Mouse (Mus musculus): Measurements from ENCODE around the gene Sertad3. TPM values are rescaled to one million over a fixed set of nuclear protein-coding genes. Genes with fewer than 3 reads are reported as not detected.

The Sertad3 gene
- 10.9 and 11.8 TPM in 2 replicates for polyA plus RNA-seq (2011; ENCODE audit: insufficient read depth, insufficient read length, low read depth, missing spikeins)

GRCm38 (mm10) chr7:27473156-27473834 lies at the start of gene Sertad3:
Gene Sertad3, plus strand, starts transcription at chr7:27473768.
- H3K27me3 ChIP-seq (ENCODE audit: control insufficient read depth, insufficient read depth, low read length, poor library complexity, severe bottlenecking): no peaks in the 10 kb centered on the region
- H3K27ac ChIP-seq (ENCODE audit: insufficient read depth, low read length): peak within 1 kb of the TSS; percentile 77
- H3K4me3 ChIP-seq (ENCODE audit: low read depth, low read length): peak within 1 kb of the TSS; percentile 82
- peak within 1 kb of the TSS; percentile 62 for H3K9ac ChIP-seq (ENCODE audit: low read depth, poor library complexity, severe bottlenecking)
- H3K4me1 ChIP-seq (ENCODE audit: control insufficient read depth, insufficient read depth, low read length): peaks cover 2% of the 10 kb centered on the region
- TF ChIP-seq POLR2A (IDR thresholded peaks at IDR 0.05; ENCODE audit: insufficient read depth, low read length) (peak; percentile 41), EP300 (IDR thresholded peaks at IDR 0.05; ENCODE audit: insufficient read depth, low read depth, low read length) (no peak)
- peaks cover 3% of the 10 kb centered on the region for H3K36me3 ChIP-seq (ENCODE audit: control insufficient read depth, insufficient read depth, low read length, poor library complexity, severe bottlenecking)
- no peaks in the 10 kb centered on the region for H3K9me3 ChIP-seq (replicated peaks; ENCODE audit: control insufficient read depth, insufficient read depth, low read length, poor library complexity, severe bottlenecking)

- no peak overlapping the region for H3K4me3 ChIP-seq (ENCODE audit: low read depth, low read length)
These were observed 46.2 kb upstream of the Sertad3 start for GRCm38 (mm10) chr7:27427387-27427786.

GRCm38 (mm10) chr7:27428002-27428401 lies 45.6 kb upstream of the Sertad3 start:
- H3K4me3 ChIP-seq (ENCODE audit: low read depth, low read length): no peak overlapping the region
- TF ChIP-seq CTCF (IDR thresholded peaks at IDR 0.05; ENCODE audit: low read depth, low read length) (no peak), EP300 (IDR thresholded peaks at IDR 0.05; ENCODE audit: insufficient read depth, low read depth, low read length) (no peak), POLR2A (IDR thresholded peaks at IDR 0.05; ENCODE audit: insufficient read depth, low read length) (no peak)
- H3K27ac ChIP-seq (ENCODE audit: insufficient read depth, low read length): no peak overlapping the region
- peaks cover 2% of the 10 kb centered on the region for H3K4me1 ChIP-seq (ENCODE audit: control insufficient read depth, insufficient read depth, low read length)
- no peak overlapping the region for H3K9ac ChIP-seq (ENCODE audit: low read depth, poor library complexity, severe bottlenecking)
- H3K9me3 ChIP-seq (replicated peaks; ENCODE audit: control insufficient read depth, insufficient read depth, low read length, poor library complexity, severe bottlenecking): peaks cover 6% of the 10 kb centered on the region
- no peaks in the 10 kb centered on the region for H3K36me3 ChIP-seq (ENCODE audit: control insufficient read depth, insufficient read depth, low read length, poor library complexity, severe bottlenecking)
- no peaks in the 10 kb centered on the region for H3K27me3 ChIP-seq (ENCODE audit: control insufficient read depth, insufficient read depth, low read length, poor library complexity, severe bottlenecking)

More at GRCm38 (mm10) chr7:27427387-27427786, 46.2 kb upstream of the Sertad3 start:
- H3K9ac ChIP-seq (ENCODE audit: low read depth, poor library complexity, severe bottlenecking): no peak overlapping the region
- H3K36me3 ChIP-seq (ENCODE audit: control insufficient read depth, insufficient read depth, low read length, poor library complexity, severe bottlenecking): no peaks in the 10 kb centered on the region
- H3K27ac ChIP-seq (ENCODE audit: insufficient read depth, low read length): no peak overlapping the region
- TF ChIP-seq EP300 (IDR thresholded peaks at IDR 0.05; ENCODE audit: insufficient read depth, low read depth, low read length) (no peak), POLR2A (IDR thresholded peaks at IDR 0.05; ENCODE audit: insufficient read depth, low read length) (no peak), CTCF (IDR thresholded peaks at IDR 0.05; ENCODE audit: low read depth, low read length) (no peak)
- H3K4me1 ChIP-seq (ENCODE audit: control insufficient read depth, insufficient read depth, low read length): peaks cover 2% of the 10 kb centered on the region
- no peaks in the 10 kb centered on the region for H3K27me3 ChIP-seq (ENCODE audit: control insufficient read depth, insufficient read depth, low read length, poor library complexity, severe bottlenecking)
- H3K9me3 ChIP-seq (replicated peaks; ENCODE audit: control insufficient read depth, insufficient read depth, low read length, poor library complexity, severe bottlenecking): peaks cover 6% of the 10 kb centered on the region

- no peak overlapping the region for H3K27ac ChIP-seq (ENCODE audit: insufficient read depth, low read length)
- peaks cover 2% of the 10 kb centered on the region for H3K4me1 ChIP-seq (ENCODE audit: control insufficient read depth, insufficient read depth, low read length)
- no peak overlapping the region for H3K4me3 ChIP-seq (ENCODE audit: low read depth, low read length)
- no peak overlapping the region for H3K9ac ChIP-seq (ENCODE audit: low read depth, poor library complexity, severe bottlenecking)
- no peak for TF ChIP-seq POLR2A (IDR thresholded peaks at IDR 0.05; ENCODE audit: insufficient read depth, low read length)
- TF ChIP-seq CTCF (IDR thresholded peaks at IDR 0.05; ENCODE audit: low read depth, low read length): no peak
- no peak for TF ChIP-seq EP300 (IDR thresholded peaks at IDR 0.05; ENCODE audit: insufficient read depth, low read depth, low read length)
- H3K36me3 ChIP-seq (ENCODE audit: control insufficient read depth, insufficient read depth, low read length, poor library complexity, severe bottlenecking): no peaks in the 10 kb centered on the region
- no peaks in the 10 kb centered on the region for H3K27me3 ChIP-seq (ENCODE audit: control insufficient read depth, insufficient read depth, low read length, poor library complexity, severe bottlenecking)
- peaks cover 6% of the 10 kb centered on the region for H3K9me3 ChIP-seq (replicated peaks; ENCODE audit: control insufficient read depth, insufficient read depth, low read length, poor library complexity, severe bottlenecking)
These were observed 44.4 kb upstream of the Sertad3 start for GRCm38 (mm10) chr7:27429135-27429534.

- Histone ChIP-seq H3K27me3 (ENCODE audit: control insufficient read depth, insufficient read depth, low read length, poor library complexity, severe bottlenecking) (no peaks in the 10 kb centered on the region), H3K36me3 (ENCODE audit: control insufficient read depth, insufficient read depth, low read length, poor library complexity, severe bottlenecking) (no peaks in the 10 kb centered on the region), H3K9me3 (replicated peaks; ENCODE audit: control insufficient read depth, insufficient read depth, low read length, poor library complexity, severe bottlenecking) (peaks cover 6% of the 10 kb centered on the region), H3K27ac (ENCODE audit: insufficient read depth, low read length) (peak overlapping the region; percentile 50), H3K4me3 (ENCODE audit: low read depth, low read length) (peak overlapping the region; percentile 78), H3K4me1 (ENCODE audit: control insufficient read depth, insufficient read depth, low read length) (peaks cover 2% of the 10 kb centered on the region), H3K9ac (ENCODE audit: low read depth, poor library complexity, severe bottlenecking) (no peak overlapping the region)
- no peak for TF ChIP-seq CTCF (IDR thresholded peaks at IDR 0.05; ENCODE audit: low read depth, low read length)
- TF ChIP-seq EP300 (IDR thresholded peaks at IDR 0.05; ENCODE audit: insufficient read depth, low read depth, low read length): no peak
- no peak for TF ChIP-seq POLR2A (IDR thresholded peaks at IDR 0.05; ENCODE audit: insufficient read depth, low read length)
These were observed 40.2 kb upstream of the Sertad3 start for GRCm38 (mm10) chr7:27433349-27433748.

- peak overlapping the region; percentile 60 for H3K27ac ChIP-seq (ENCODE audit: insufficient read depth, low read length)
- peaks cover 2% of the 10 kb centered on the region for H3K4me1 ChIP-seq (ENCODE audit: control insufficient read depth, insufficient read depth, low read length)
- TF ChIP-seq CTCF (IDR thresholded peaks at IDR 0.05; ENCODE audit: low read depth, low read length) (no peak), EP300 (IDR thresholded peaks at IDR 0.05; ENCODE audit: insufficient read depth, low read depth, low read length) (no peak), POLR2A (IDR thresholded peaks at IDR 0.05; ENCODE audit: insufficient read depth, low read length) (no peak)
- peak overlapping the region; percentile 78 for H3K4me3 ChIP-seq (ENCODE audit: low read depth, low read length)
- peak overlapping the region; percentile 20; the same call in 1 of the 2 replicates for H3K9ac ChIP-seq (ENCODE audit: low read depth, poor library complexity, severe bottlenecking)
- H3K36me3 ChIP-seq (ENCODE audit: control insufficient read depth, insufficient read depth, low read length, poor library complexity, severe bottlenecking): no peaks in the 10 kb centered on the region
- H3K27me3 ChIP-seq (ENCODE audit: control insufficient read depth, insufficient read depth, low read length, poor library complexity, severe bottlenecking): no peaks in the 10 kb centered on the region
- peaks cover 6% of the 10 kb centered on the region for H3K9me3 ChIP-seq (replicated peaks; ENCODE audit: control insufficient read depth, insufficient read depth, low read length, poor library complexity, severe bottlenecking)
These were observed 39.8 kb upstream of the Sertad3 start for GRCm38 (mm10) chr7:27433794-27434193.

All from ES-Bruce4 (cell line).